Mouse (Mus musculus) midbrain, embryonic 12.5 days (tissue): ENCODE data around the gene Taf13. TPM values are rescaled to one million over a fixed set of nuclear protein-coding genes. Genes with fewer than 3 reads are reported as not detected.

Source experiments
- ATAC-seq: fragments of 200-750 bp; cut with Nextera tagmentation; 2 replicates; pipeline ENCODE4 v1.8.0; 2017; ENCODE audit warnings: low read depth, moderate TSS enrichment, moderate library complexity; ENCODE audit not compliant: low FRiP score
- H3K27ac ChIP-seq: fragments of 300-500 bp; sonication (generic); replicated peaks from 2 replicates; pipeline ENCODE4 v1.5.1; 2016; ENCODE audit warnings: mild to moderate bottlenecking
- H3K27me3 ChIP-seq: fragments of 300-500 bp; sonication (generic); 2 replicates; pipeline ENCODE4 v1.6.1; 2016; ENCODE audit warnings: mild to moderate bottlenecking
- H3K36me3 ChIP-seq: fragments of 300-500 bp; sonication (generic); 2 replicates; pipeline ENCODE4 v1.6.1; 2016
- H3K4me1 ChIP-seq: fragments of 300-500 bp; sonication (generic); 2 replicates; pipeline ENCODE4 v1.6.1; 2016
- H3K4me2 ChIP-seq: fragments of 300-500 bp; sonication (generic); replicated peaks from 2 replicates; pipeline ENCODE4 v1.6.1; 2016; ENCODE audit warnings: mild to moderate bottlenecking, moderate library complexity
- H3K4me3 ChIP-seq: fragments of 300-500 bp; sonication (generic); 2 replicates; pipeline ENCODE4 v1.5.1; 2016; ENCODE audit warnings: mild to moderate bottlenecking
- H3K9ac ChIP-seq: fragments of 300-500 bp; sonication (generic); replicated peaks from 2 replicates; pipeline ENCODE4 v1.6.1; 2016; ENCODE audit warnings: mild to moderate bottlenecking, moderate library complexity
- H3K9me3 ChIP-seq: fragments of 300-500 bp; sonication (generic); 2 replicates; pipeline ENCODE4 v1.6.1; 2016; ENCODE audit warnings: mild to moderate bottlenecking
- WGBS: fragments of 180-500 bp; shearing (Covaris S2); methylation state at CpG from one replicate; pipeline ENCODE4 v1.1.7; 2016; 5-methylcytosine and 5-hydroxymethylcytosine counted together
- polyA plus RNA-seq: library from polyadenylated mRNA; unstranded; fragments of >200 nt; fragmentation: Nextera tagmentation; extraction: Ambion mirVana; gene quantifications from 2 replicates; pipeline ENCODE4 v1.2.1, GENCODE M21; 2016

Taf13 gene
- 71.7 and 96.7 TPM in 2 replicates for polyA plus RNA-seq

- Histone ChIP-seq H3K4me3 (peak within 1 kb of the TSS; percentile 67), H3K4me1 (peaks cover 35% of the 10 kb centered on the region), H3K9ac (peak within 1 kb of the TSS; percentile 72), H3K27ac (peak within 1 kb of the TSS; percentile 73), H3K27me3 (no peaks in the 10 kb centered on the region), H3K4me2 (peak within 1 kb of the TSS; percentile 67), H3K9me3 (no peaks in the 10 kb centered on the region), H3K36me3 (no peaks in the 10 kb centered on the region)
- peak; percentile 90 for ATAC-seq
- 2% methylated on average over 42 of the region's 42 CpGs for WGBS
These were observed at the start of gene Taf13 for GRCm38 (mm10) chr3:108571443-108572294. Gene Taf13 (plus strand): TSS chr3:108571698.

- H3K27ac ChIP-seq: no peak overlapping the region
- H3K4me3 ChIP-seq: no peak overlapping the region
- no peaks in the 10 kb centered on the region for H3K27me3 ChIP-seq
- H3K9me3 ChIP-seq: 0 out of 2 replicates have a peak, but pooled peaks cover 1% of the 10 kb centered on the region
- H3K36me3 ChIP-seq: no peaks in the 10 kb centered on the region
- ATAC-seq: no peak
- no peaks in the 10 kb centered on the region for H3K4me1 ChIP-seq
- no peak overlapping the region for H3K9ac ChIP-seq
- 96% methylated on average over 4 of the region's 4 CpGs for WGBS
- no peak overlapping the region for H3K4me2 ChIP-seq
These were observed 48.1 kb upstream of the Taf13 start for GRCm38 (mm10) chr3:108523415-108523814.

- ATAC-seq: no peak
- no peak overlapping the region for H3K27ac ChIP-seq
- H3K4me2 ChIP-seq: no peak overlapping the region
- H3K4me3 ChIP-seq: no peak overlapping the region
- no peaks in the 10 kb centered on the region for H3K36me3 ChIP-seq
- H3K27me3 ChIP-seq: no peaks in the 10 kb centered on the region
- WGBS: 93% methylated on average over 8 of the region's 8 CpGs
- no peaks in the 10 kb centered on the region for H3K4me1 ChIP-seq
- no peak overlapping the region for H3K9ac ChIP-seq
- 0 out of 2 replicates have a peak, but pooled peaks cover 3% of the 10 kb centered on the region for H3K9me3 ChIP-seq
These were observed 43.0 kb upstream of the Taf13 start for GRCm38 (mm10) chr3:108528489-108528888.

- Histone ChIP-seq H3K9me3 (0 out of 2 replicates have a peak, but pooled peaks cover 3% of the 10 kb centered on the region), H3K9ac (no peak overlapping the region), H3K4me3 (no peak overlapping the region), H3K4me2 (no peak overlapping the region), H3K36me3 (no peaks in the 10 kb centered on the region), H3K27ac (no peak overlapping the region), H3K27me3 (peaks cover 17% of the 10 kb centered on the region), H3K4me1 (peaks cover 8% of the 10 kb centered on the region; the same call in 1 of the 2 replicates)
- ATAC-seq: no peak
- 81% methylated on average over 9 of the region's 9 CpGs for WGBS
These were observed 38.2 kb upstream of the Taf13 start for GRCm38 (mm10) chr3:108533114-108533885.

GRCm38 (mm10) chr3:108533951-108534350 lies 37.5 kb upstream of the Taf13 start, which contains the start of gene 1700013F07Rik:
Gene 1700013F07Rik (plus strand): TSS chr3:108534150.
- ATAC-seq: no peak
- Histone ChIP-seq H3K9ac (no peak within 1 kb of the TSS), H3K9me3 (no peaks in the 10 kb centered on the region), H3K27ac (no peak within 1 kb of the TSS), H3K36me3 (no peaks in the 10 kb centered on the region), H3K4me2 (no peak within 1 kb of the TSS), H3K27me3 (peaks cover 17% of the 10 kb centered on the region), H3K4me3 (no peak within 1 kb of the TSS), H3K4me1 (peaks cover 8% of the 10 kb centered on the region; the same call in 1 of the 2 replicates)
- 87% methylated on average over 6 of the region's 6 CpGs for WGBS

- peak overlapping the region; percentile 97 for H3K4me2 ChIP-seq
- peak; percentile 14; the same call in 1 of the 2 replicates for ATAC-seq
- H3K9ac ChIP-seq: no peak overlapping the region
- H3K27ac ChIP-seq: no peak overlapping the region
- H3K36me3 ChIP-seq: no peaks in the 10 kb centered on the region
- no peaks in the 10 kb centered on the region for H3K9me3 ChIP-seq
- H3K27me3 ChIP-seq: peaks cover 17% of the 10 kb centered on the region
- H3K4me3 ChIP-seq: peak overlapping the region; percentile 54
- H3K4me1 ChIP-seq: peaks cover 8% of the 10 kb centered on the region; the same call in 1 of the 2 replicates
- WGBS: 8% methylated on average over 15 of the region's 15 CpGs
These were observed 35.5 kb upstream of the Taf13 start for GRCm38 (mm10) chr3:108535896-108536516.

- Histone ChIP-seq H3K9ac (peak within 1 kb of the TSS; percentile 54; the same call in 1 of the 2 replicates), H3K36me3 (no peaks in the 10 kb centered on the region), H3K27me3 (peaks cover 17% of the 10 kb centered on the region), H3K4me1 (peaks cover 8% of the 10 kb centered on the region; the same call in 1 of the 2 replicates), H3K4me2 (peak within 1 kb of the TSS; percentile 97), H3K9me3 (no peaks in the 10 kb centered on the region), H3K4me3 (peak within 1 kb of the TSS; percentile 54), H3K27ac (0 out of 2 replicates have a peak within 1 kb of the TSS, but pooled peaks have one; percentile 42)
- WGBS: under 1% methylated on average over 35 of the region's 35 CpGs
- peak; percentile 88 for ATAC-seq
These were observed 34.8 kb upstream of the Taf13 start, which contains the start of gene 5330417C22Rik for GRCm38 (mm10) chr3:108536517-108537260. Gene 5330417C22Rik (minus strand): TSS chr3:108536536.

GRCm38 (mm10) chr3:108537303-108537702 lies 34.2 kb upstream of the Taf13 start:
- H3K27ac ChIP-seq: no peak overlapping the region
- no peaks in the 10 kb centered on the region for H3K9me3 ChIP-seq
- H3K27me3 ChIP-seq: peaks cover 17% of the 10 kb centered on the region
- H3K4me1 ChIP-seq: peaks cover 8% of the 10 kb centered on the region; the same call in 1 of the 2 replicates
- 5% methylated on average over 17 of the region's 17 CpGs for WGBS
- no peaks in the 10 kb centered on the region for H3K36me3 ChIP-seq
- H3K9ac ChIP-seq: no peak overlapping the region
- ATAC-seq: peak; percentile 73
- H3K4me2 ChIP-seq: peak overlapping the region; percentile 97
- H3K4me3 ChIP-seq: peak overlapping the region; percentile 21

GRCm38 (mm10) chr3:108542299-108542698 lies 29.2 kb upstream of the Taf13 start:
- H3K4me3 ChIP-seq: no peak overlapping the region
- no peak overlapping the region for H3K4me2 ChIP-seq
- no peaks in the 10 kb centered on the region for H3K36me3 ChIP-seq
- no peak overlapping the region for H3K27ac ChIP-seq
- no peak overlapping the region for H3K9ac ChIP-seq
- 85% methylated on average over 11 of the region's 11 CpGs for WGBS
- 0 out of 2 replicates have a peak, but pooled peaks cover 2% of the 10 kb centered on the region for H3K4me1 ChIP-seq
- ATAC-seq: no peak
- no peaks in the 10 kb centered on the region for H3K9me3 ChIP-seq
- no peaks in the 10 kb centered on the region for H3K27me3 ChIP-seq

- H3K36me3 ChIP-seq: peaks cover 23% of the 10 kb centered on the region
- peak; percentile 81 for ATAC-seq
- H3K9me3 ChIP-seq: no peaks in the 10 kb centered on the region
- H3K27ac ChIP-seq: peak overlapping the region; percentile 91
- peaks cover 7% of the 10 kb centered on the region; the same call in 1 of the 2 replicates for H3K4me1 ChIP-seq
- H3K4me3 ChIP-seq: peak overlapping the region; percentile 86
- peak overlapping the region; percentile 73 for H3K4me2 ChIP-seq
- WGBS: under 1% methylated on average over 41 of the region's 42 CpGs
- peak overlapping the region; percentile 96 for H3K9ac ChIP-seq
- no peaks in the 10 kb centered on the region for H3K27me3 ChIP-seq
These were observed 17.4 kb upstream of the Taf13 start for GRCm38 (mm10) chr3:108554111-108554561.
